Mouse (Mus musculus) kidney, embryonic 16.5 days (tissue): Measurements from ENCODE around the gene Ank2. TPM values are rescaled to one million over a fixed set of nuclear protein-coding genes. Genes with fewer than 3 reads are reported as not detected.

Experiments used
- ATAC-seq: fragments of 200-750 bp; cut with Nextera tagmentation; 2 replicates; pipeline ENCODE4 v1.8.0; 2017; ENCODE audit warnings: moderate TSS enrichment; ENCODE audit not compliant: low FRiP score, low TSS enrichment
- H3K27ac ChIP-seq: fragments of 300-500 bp; sonication (generic); 2 replicates; pipeline ENCODE4 v1.5.1; 2014; ENCODE audit warnings: low read length
- H3K27me3 ChIP-seq: fragments of 300-500 bp; sonication (generic); 2 replicates; pipeline ENCODE4 v1.6.1; 2014; ENCODE audit warnings: low read length, control low read depth, mixed read lengths; ENCODE audit not compliant: insufficient read depth
- H3K36me3 ChIP-seq: fragments of 300-500 bp; sonication (generic); 2 replicates; pipeline ENCODE4 v1.6.1; 2014; ENCODE audit warnings: low read length, control low read depth, mixed read lengths; ENCODE audit not compliant: insufficient read depth
- H3K4me1 ChIP-seq: fragments of 300-500 bp; sonication (generic); 2 replicates; pipeline ENCODE4 v1.6.1; 2014; ENCODE audit warnings: low read length, control low read depth, mixed read lengths; ENCODE audit not compliant: insufficient read depth
- H3K4me2 ChIP-seq: fragments of 300-500 bp; sonication (generic); replicated peaks from 2 replicates; pipeline ENCODE4 v1.6.1; 2014; ENCODE audit warnings: low read depth, low read length
- H3K4me3 ChIP-seq: fragments of 300-500 bp; sonication (generic); 2 replicates; pipeline ENCODE4 v1.5.1; 2014; ENCODE audit warnings: mild to moderate bottlenecking, low read length
- H3K9ac ChIP-seq: fragments of 300-500 bp; sonication (generic); replicated peaks from 2 replicates; pipeline ENCODE4 v1.6.1; 2014; ENCODE audit warnings: low read length
- H3K9me3 ChIP-seq: fragments of 300-500 bp; sonication (generic); 2 replicates; pipeline ENCODE4 v1.6.1; 2016; ENCODE audit warnings: low read length, control low read depth
- WGBS: fragments of 180-500 bp; shearing (Covaris S2); extraction: QIAGEN DNeasy Blood & Tissue Kit; methylation state at CpG from one replicate; pipeline ENCODE4 v1.1.7; 2014; 5-methylcytosine and 5-hydroxymethylcytosine counted together
- polyA plus RNA-seq: library from polyadenylated mRNA; unstranded; fragments of >200 nt; fragmentation: Nextera tagmentation; extraction: Ambion mirVana; gene quantifications from 2 replicates; pipeline ENCODE4 v1.2.1, GENCODE M21; 2015

Gene Ank2
- polyA plus RNA-seq = 7.5 and 10.8 TPM in 2 replicates

GRCm38 (mm10) chr3:127498742-127499400 is at the start of gene Ank2:
Gene Ank2 (minus strand): TSS chr3:127499350.
- H3K27me3 ChIP-seq = peaks cover 26% of the 10 kb centered on the region
- no peak within 1 kb of the TSS for H3K27ac ChIP-seq
- H3K4me2 ChIP-seq = peak within 1 kb of the TSS; percentile 100
- peak within 1 kb of the TSS; percentile 74 for H3K9ac ChIP-seq
- ATAC-seq = peak; percentile 94
- no peaks in the 10 kb centered on the region for H3K36me3 ChIP-seq
- H3K4me1 ChIP-seq = peaks cover 12% of the 10 kb centered on the region; the same call in 1 of the 2 replicates
- WGBS = under 1% methylated on average over 62 of the region's 62 CpGs
- H3K4me3 ChIP-seq = peak within 1 kb of the TSS; percentile 64
- no peaks in the 10 kb centered on the region for H3K9me3 ChIP-seq

GRCm38 (mm10) chr3:127547882-127548281 is 48.7 kb upstream of the Ank2 start:
- Histone ChIP-seq H3K27me3 (no peaks in the 10 kb centered on the region), H3K36me3 (peaks cover 27% of the 10 kb centered on the region), H3K4me3 (no peak overlapping the region), H3K4me2 (no peak overlapping the region), H3K4me1 (0 out of 2 replicates have a peak, but pooled peaks cover 2% of the 10 kb centered on the region), H3K27ac (no peak overlapping the region), H3K9ac (no peak overlapping the region), H3K9me3 (no peaks in the 10 kb centered on the region)
- 42% methylated on average over 5 of the region's 5 CpGs for WGBS
- no peak for ATAC-seq

DNA sequence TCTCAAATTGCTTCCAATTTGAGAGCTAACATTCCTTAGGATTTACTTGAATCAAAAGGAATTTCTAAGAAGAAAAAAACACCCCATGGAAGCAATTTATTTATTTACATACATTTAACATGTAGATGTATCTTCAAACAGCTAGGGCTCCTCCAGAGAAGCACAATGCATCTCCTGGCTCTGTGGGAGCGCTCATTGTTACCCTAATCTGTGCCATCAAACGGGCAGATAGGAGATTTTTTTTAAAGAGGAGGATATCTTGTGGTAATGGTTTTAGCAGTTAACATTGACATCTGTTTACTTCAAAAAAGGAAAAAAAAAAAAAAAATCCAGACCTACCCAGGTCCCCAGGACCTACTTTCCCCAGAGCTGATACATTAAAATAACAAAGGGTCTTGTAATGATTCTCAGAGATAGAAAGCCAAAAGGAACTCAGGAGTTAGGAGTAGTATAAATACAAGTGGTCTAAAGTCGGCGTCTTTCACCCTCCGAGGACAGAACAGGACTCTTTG is 45.5 kb upstream of the Ank2 start:
- 35% methylated on average over 5 of the region's 5 CpGs for WGBS
- no peak for ATAC-seq
- no peaks in the 10 kb centered on the region for H3K27me3 ChIP-seq
- H3K9ac ChIP-seq = no peak overlapping the region
- no peak overlapping the region for H3K4me2 ChIP-seq
- no peaks in the 10 kb centered on the region for H3K9me3 ChIP-seq
- H3K4me1 ChIP-seq = no peaks in the 10 kb centered on the region
- H3K4me3 ChIP-seq = no peak overlapping the region
- no peak overlapping the region for H3K27ac ChIP-seq
- peaks cover 29% of the 10 kb centered on the region for H3K36me3 ChIP-seq

- Histone ChIP-seq H3K9ac (no peak overlapping the region), H3K9me3 (no peaks in the 10 kb centered on the region), H3K36me3 (peaks cover 32% of the 10 kb centered on the region), H3K4me1 (no peaks in the 10 kb centered on the region), H3K27ac (no peak overlapping the region), H3K27me3 (no peaks in the 10 kb centered on the region), H3K4me2 (no peak overlapping the region), H3K4me3 (no peak overlapping the region)
- 92% methylated on average over 4 of the region's 4 CpGs for WGBS
- ATAC-seq = no peak
These were observed 44.8 kb upstream of the Ank2 start for GRCm38 (mm10) chr3:127543976-127544375.

DNA sequence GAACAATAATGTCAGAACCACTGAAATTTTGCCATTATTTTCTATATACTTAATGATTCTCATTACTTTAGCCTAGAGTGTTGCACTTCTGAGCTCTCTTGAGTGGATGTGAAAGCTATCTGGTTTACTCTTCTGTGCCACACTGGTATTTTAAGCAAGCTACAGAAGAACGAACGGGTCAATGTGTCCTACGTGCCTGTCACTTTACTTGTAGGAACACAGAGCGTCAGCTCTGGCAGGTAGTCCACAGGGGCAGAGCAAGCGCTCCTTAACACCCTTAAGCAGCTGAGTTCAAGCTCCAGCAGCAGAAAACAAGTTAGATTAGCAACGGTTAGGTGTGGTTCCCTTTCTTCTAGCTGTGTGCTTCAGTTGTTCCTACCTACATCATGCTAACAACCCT is 40.0 kb upstream of the Ank2 start:
- Histone ChIP-seq H3K4me3 (no peak overlapping the region), H3K4me1 (no peaks in the 10 kb centered on the region), H3K9ac (no peak overlapping the region), H3K9me3 (no peaks in the 10 kb centered on the region), H3K36me3 (0 out of 2 replicates have a peak, but pooled peaks cover 14% of the 10 kb centered on the region), H3K4me2 (no peak overlapping the region), H3K27me3 (no peaks in the 10 kb centered on the region), H3K27ac (no peak overlapping the region)
- WGBS = 91% methylated on average over 6 of the region's 6 CpGs
- no peak for ATAC-seq

DNA sequence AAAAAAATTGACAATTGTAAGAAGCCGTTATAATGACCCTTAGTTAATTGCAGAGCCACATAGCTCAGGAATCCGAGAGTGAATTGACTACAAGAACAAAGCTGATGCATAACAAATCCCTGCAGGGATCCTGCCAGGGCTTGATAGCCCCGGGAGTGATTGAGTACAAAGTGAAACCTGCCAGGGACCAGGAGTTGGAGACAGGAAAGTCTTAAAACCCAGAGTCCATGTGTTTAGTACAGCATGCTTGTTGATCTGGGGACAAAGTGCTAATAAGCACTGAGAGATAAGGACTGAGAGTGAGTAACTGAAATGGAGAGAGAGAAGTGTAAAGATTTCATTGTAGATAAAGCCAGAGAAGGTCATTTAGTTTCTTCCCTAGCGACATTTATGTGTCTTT is 31.1 kb upstream of the Ank2 start:
- H3K4me2 ChIP-seq = no peak overlapping the region
- WGBS = 15% methylated on average over 4 of the region's 4 CpGs
- no peaks in the 10 kb centered on the region for H3K27me3 ChIP-seq
- H3K9me3 ChIP-seq = no peaks in the 10 kb centered on the region
- no peak overlapping the region for H3K4me3 ChIP-seq
- ATAC-seq = no peak
- H3K36me3 ChIP-seq = no peaks in the 10 kb centered on the region
- H3K4me1 ChIP-seq = no peaks in the 10 kb centered on the region
- no peak overlapping the region for H3K27ac ChIP-seq
- no peak overlapping the region for H3K9ac ChIP-seq

GRCm38 (mm10) chr3:127529824-127530223 is 30.7 kb upstream of the Ank2 start:
- Histone ChIP-seq H3K27ac (no peak overlapping the region), H3K4me2 (no peak overlapping the region), H3K4me3 (no peak overlapping the region), H3K4me1 (no peaks in the 10 kb centered on the region), H3K27me3 (no peaks in the 10 kb centered on the region), H3K9ac (no peak overlapping the region), H3K9me3 (no peaks in the 10 kb centered on the region), H3K36me3 (no peaks in the 10 kb centered on the region)
- WGBS = 79% methylated on average over 4 of the region's 4 CpGs
- ATAC-seq = no peak

DNA sequence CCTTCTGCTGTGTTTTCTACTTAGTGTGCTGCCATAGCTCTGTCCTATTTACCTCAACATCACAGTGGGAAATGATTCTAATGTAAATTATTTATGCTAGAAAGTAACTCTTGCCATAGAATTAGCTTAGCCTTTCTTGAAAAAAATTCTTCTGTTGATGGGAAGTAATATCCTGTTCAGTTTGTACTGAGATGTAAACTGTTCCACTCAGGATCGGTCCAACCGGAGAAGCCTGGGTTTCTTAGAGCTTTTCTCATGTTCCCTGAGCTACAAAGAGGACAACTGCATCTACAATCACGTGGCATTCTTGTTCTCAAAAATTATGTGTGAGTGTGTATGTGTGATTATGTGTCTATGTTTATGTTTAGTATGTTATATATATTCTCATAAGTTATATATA is 30.1 kb upstream of the Ank2 start:
- no peak overlapping the region for H3K4me2 ChIP-seq
- H3K27ac ChIP-seq = no peak overlapping the region
- 89% methylated on average over 3 of the region's 3 CpGs for WGBS
- H3K4me1 ChIP-seq = no peaks in the 10 kb centered on the region
- ATAC-seq = no peak
- H3K4me3 ChIP-seq = no peak overlapping the region
- H3K9me3 ChIP-seq = no peaks in the 10 kb centered on the region
- no peaks in the 10 kb centered on the region for H3K27me3 ChIP-seq
- H3K36me3 ChIP-seq = no peaks in the 10 kb centered on the region
- H3K9ac ChIP-seq = no peak overlapping the region

- 75% methylated on average over 5 of the region's 5 CpGs for WGBS
- Histone ChIP-seq H3K4me2 (no peak overlapping the region), H3K4me1 (no peaks in the 10 kb centered on the region), H3K9me3 (no peaks in the 10 kb centered on the region), H3K36me3 (no peaks in the 10 kb centered on the region), H3K9ac (no peak overlapping the region), H3K27ac (no peak overlapping the region), H3K4me3 (no peak overlapping the region), H3K27me3 (no peaks in the 10 kb centered on the region)
- ATAC-seq = no peak
These were observed 28.4 kb upstream of the Ank2 start for GRCm38 (mm10) chr3:127527465-127528034.

DNA sequence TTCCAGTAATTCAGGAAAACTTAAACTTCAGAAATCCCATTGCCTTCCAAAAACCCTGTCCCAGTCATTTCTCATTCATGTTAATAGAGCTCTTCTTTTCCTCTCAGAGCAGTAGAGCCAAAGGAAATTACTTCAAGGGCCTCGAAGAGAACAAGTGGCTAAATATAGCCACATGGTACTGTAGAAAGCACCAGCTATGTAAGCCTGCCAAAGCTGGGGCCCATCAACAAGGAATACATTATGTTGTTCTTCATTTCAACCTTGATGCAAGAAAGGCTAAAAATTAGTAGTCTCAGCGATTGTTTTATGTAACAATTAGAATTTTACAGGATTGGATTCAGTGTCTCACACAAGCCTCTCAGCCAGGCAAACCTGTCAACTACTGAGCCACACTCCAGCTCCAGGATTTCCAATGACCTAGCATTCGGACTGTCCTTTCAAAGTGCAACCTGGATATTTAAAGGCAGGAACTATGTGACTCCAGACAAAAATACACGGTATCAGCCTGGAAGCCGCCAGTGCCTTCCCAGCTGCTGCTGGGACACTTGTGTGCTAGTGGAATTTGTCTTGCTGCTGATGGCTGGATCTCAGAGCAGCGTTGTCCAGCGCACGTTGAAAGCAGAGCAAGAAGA is 26.2 kb upstream of the Ank2 start:
- 73% methylated on average over 8 of the region's 8 CpGs for WGBS
- H3K4me1 ChIP-seq = no peaks in the 10 kb centered on the region

More for the DNA sequence above, 26.2 kb upstream of the Ank2 start:
- no peaks in the 10 kb centered on the region for H3K27me3 ChIP-seq
- no peak overlapping the region for H3K4me2 ChIP-seq
- no peak overlapping the region for H3K4me3 ChIP-seq
- no peaks in the 10 kb centered on the region for H3K9me3 ChIP-seq
- no peak for ATAC-seq
- H3K27ac ChIP-seq = no peak overlapping the region
- H3K9ac ChIP-seq = no peak overlapping the region
- H3K36me3 ChIP-seq = no peaks in the 10 kb centered on the region
